Mouse (Mus musculus) cerebellum, adult 2 months (tissue): ENCODE data around the gene Rap2a. TPM values are rescaled to one million over a fixed set of nuclear protein-coding genes. Genes with fewer than 3 reads are reported as not detected.

Experiments
- DNase-seq, 2 experiments: peaks; one replicate each; pipeline ENCODE4 v3.0.0; 2021
- H3K27ac ChIP-seq: fragments of 200-500 bp; 2 replicates; pipeline ENCODE4 v1.5.1; 2012; ENCODE audit warnings: low read length, control low read depth, inconsistent platforms; ENCODE audit not compliant: insufficient read depth
- H3K27me3 ChIP-seq: fragments of 200-500 bp; 2 replicates; pipeline ENCODE4 v1.6.1; 2012; ENCODE audit warnings: inconsistent platforms, mild to moderate bottlenecking, low read length, moderate library complexity; ENCODE audit not compliant: control insufficient read depth, insufficient read depth
- H3K4me1 ChIP-seq: fragments of 200-500 bp; 2 replicates; pipeline ENCODE4 v1.6.1; 2011; ENCODE audit warnings: low read length; ENCODE audit not compliant: control insufficient read depth, insufficient read depth
- H3K4me3 ChIP-seq: fragments of 200-500 bp; replicated peaks from 2 replicates; pipeline ENCODE3; 2011; ENCODE audit warnings: mild to moderate bottlenecking, low read depth, low read length, control low read depth; ENCODE audit not compliant: insufficient read depth
- CTCF ChIP-seq: fragments of 200-500 bp; IDR thresholded peaks from 2 replicates; pipeline ENCODE4 v1.5.1; 2011; ENCODE audit warnings: low read depth, mild to moderate bottlenecking, control low read depth, low read length, moderate library complexity, borderline replicate concordance; ENCODE audit not compliant: insufficient read depth
- POLR2A ChIP-seq: fragments of 200-500 bp; IDR thresholded peaks from 2 replicates; pipeline ENCODE4 v1.6.1; 2011; ENCODE audit warnings: low read length, control low read depth, borderline replicate concordance; ENCODE audit not compliant: insufficient read depth
- WGBS: fragments of 180-500 bp; shearing (Covaris S2); methylation state at CpG from one replicate; pipeline ENCODE4 v1.1.7; 2018; 5-methylcytosine and 5-hydroxymethylcytosine counted together
- polyA plus RNA-seq: library from polyadenylated mRNA; depleted of rRNA; stranded (reverse); fragments of >200 nt; gene quantifications from 2 replicates; pipeline ENCODE4 v1.2.3, GENCODE M21; 2012

Rap2a gene
- polyA plus RNA-seq, 1 experiment: 39.3 TPM

- Histone ChIP-seq H3K4me3 (no peak overlapping the region), H3K27ac (no peak overlapping the region), H3K4me1 (no peaks in the 10 kb centered on the region), H3K27me3 (no peaks in the 10 kb centered on the region)
- WGBS: 98% methylated on average over 3 of the region's 3 CpGs
- TF ChIP-seq CTCF: no peak
- no peak for TF ChIP-seq POLR2A
- no peak for DNase-seq
These were observed 55.1 kb downstream of the Rap2a start for GRCm38 (mm10) chr14:120533301-120533700.

GRCm38 (mm10) chr14:120534841-120535271, 56.6 kb downstream of the Rap2a start:
- H3K27me3 ChIP-seq: no peaks in the 10 kb centered on the region
- DNase-seq: no peak
- H3K27ac ChIP-seq: no peak overlapping the region

GRCm38 (mm10) chr14:120535446-120535845, 57.2 kb downstream of the Rap2a start:
- 75% methylated on average over 4 of the region's 4 CpGs for WGBS
- Histone ChIP-seq H3K27ac (no peak overlapping the region), H3K27me3 (no peaks in the 10 kb centered on the region), H3K4me3 (no peak overlapping the region), H3K4me1 (no peaks in the 10 kb centered on the region)
- TF ChIP-seq POLR2A (no peak), CTCF (no peak)
- no peak for DNase-seq

More at GRCm38 (mm10) chr14:120534841-120535271, 56.6 kb downstream of the Rap2a start:
- H3K4me3 ChIP-seq: no peak overlapping the region
- no peaks in the 10 kb centered on the region for H3K4me1 ChIP-seq
- TF ChIP-seq POLR2A (no peak), CTCF (no peak)
- 21% methylated on average over 3 of the region's 3 CpGs for WGBS

- H3K4me1 ChIP-seq: no peaks in the 10 kb centered on the region
- H3K4me3 ChIP-seq: no peak overlapping the region
- H3K27me3 ChIP-seq: no peaks in the 10 kb centered on the region
- WGBS: 87% methylated on average over 3 of the region's 3 CpGs
- TF ChIP-seq CTCF (no peak), POLR2A (no peak)
- no peak overlapping the region for H3K27ac ChIP-seq
- no peak for DNase-seq
These were observed 57.7 kb downstream of the Rap2a start for GRCm38 (mm10) chr14:120535924-120536323.

GRCm38 (mm10) chr14:120539128-120539527, 60.9 kb downstream of the Rap2a start:
- WGBS: 83% methylated on average over 2 of the region's 2 CpGs
- DNase-seq: no peak
- Histone ChIP-seq H3K4me3 (no peak overlapping the region), H3K27ac (no peak overlapping the region), H3K27me3 (no peaks in the 10 kb centered on the region), H3K4me1 (no peaks in the 10 kb centered on the region)
- TF ChIP-seq CTCF (no peak), POLR2A (no peak)

- no peaks in the 10 kb centered on the region for H3K27me3 ChIP-seq
- TF ChIP-seq CTCF (no peak), POLR2A (no peak)
- no peak for DNase-seq
- no peak overlapping the region for H3K27ac ChIP-seq
- WGBS: 86% methylated on average over 3 of the region's 3 CpGs
- H3K4me3 ChIP-seq: no peak overlapping the region
- H3K4me1 ChIP-seq: no peaks in the 10 kb centered on the region
These were observed 61.4 kb downstream of the Rap2a start for GRCm38 (mm10) chr14:120539626-120540025.

- Histone ChIP-seq H3K4me1 (no peaks in the 10 kb centered on the region), H3K27ac (no peak overlapping the region), H3K4me3 (no peak overlapping the region), H3K27me3 (no peaks in the 10 kb centered on the region)
- no peak for DNase-seq
- 33% methylated on average over 8 of the region's 8 CpGs for WGBS
- TF ChIP-seq POLR2A: no peak
- TF ChIP-seq CTCF: no peak
These were observed 64.2 kb downstream of the Rap2a start for GRCm38 (mm10) chr14:120542445-120542844.

GRCm38 (mm10) chr14:120542976-120543375, 64.7 kb downstream of the Rap2a start:
- DNase-seq: no peak
- WGBS: 90% methylated on average over 3 of the region's 3 CpGs

GRCm38 (mm10) chr14:120543846-120544245, 65.6 kb downstream of the Rap2a start:
- H3K27ac ChIP-seq: no peak overlapping the region
- no peaks in the 10 kb centered on the region for H3K4me1 ChIP-seq
- TF ChIP-seq POLR2A (no peak), CTCF (no peak)
- H3K4me3 ChIP-seq: no peak overlapping the region
- WGBS: 77% methylated on average over 6 of the region's 6 CpGs
- no peaks in the 10 kb centered on the region for H3K27me3 ChIP-seq
- no peak for DNase-seq

More at GRCm38 (mm10) chr14:120542976-120543375, 64.7 kb downstream of the Rap2a start:
- no peak overlapping the region for H3K27ac ChIP-seq
- no peaks in the 10 kb centered on the region for H3K4me1 ChIP-seq
- no peaks in the 10 kb centered on the region for H3K27me3 ChIP-seq
- no peak overlapping the region for H3K4me3 ChIP-seq
- no peak for TF ChIP-seq CTCF
- TF ChIP-seq POLR2A: no peak
